Mouse (Mus musculus): ENCODE results near the gene Gm5105.

- TF ChIP-seq POLR2A (IDR thresholded peaks at IDR 0.05; ENCODE audit: borderline replicate concordance, extremely low read depth, low read depth, low read length) (no peak), CTCF (IDR thresholded peaks at IDR 0.05; ENCODE audit: insufficient read depth, low read length) (no peak)
Measured at GRCm38 (mm10) chr3:138083073-138083637, 16.0 kb upstream of the Gm5105 start.
